Mouse (Mus musculus): ENCODE results near the gene 2210010C04Rik. TPM values are rescaled to one million over a fixed set of nuclear protein-coding genes. Genes with fewer than 3 reads are reported as not detected.

Gene 2210010C04Rik
- polyA plus RNA-seq, 1 experiment from 2014 or later = not detected

GRCm38 (mm10) chr6:41061085-41061484, 25.8 kb upstream of the 2210010C04Rik start:
- TF ChIP-seq CTCF (IDR thresholded peaks at IDR 0.05; ENCODE audit: low read depth) = no peak
- Histone ChIP-seq H3K9me3 (ENCODE audit: low read depth, low read length) (no peaks in the 10 kb centered on the region), H3K27me3 (ENCODE audit: insufficient read depth, low read length) (no peaks in the 10 kb centered on the region), H3K36me3 (ENCODE audit: insufficient read depth) (no peaks in the 10 kb centered on the region), H3K4me3 (ENCODE audit: low read depth, low read length) (no peak overlapping the region), H3K9ac (no peak overlapping the region), H3K4me1 (ENCODE audit: insufficient read depth) (no peaks in the 10 kb centered on the region), H3K4me2 (no peak overlapping the region), H3K27ac (ENCODE audit: low read depth) (no peak overlapping the region)
- 70% methylated on average over 5 of the region's 5 CpGs for WGBS
- no peak for ATAC-seq (ENCODE audit: insufficient read depth)
- DNase-seq = no peak

- H3K27me3 ChIP-seq (ENCODE audit: insufficient read depth, low read length) = no peaks in the 10 kb centered on the region
- WGBS = 69% methylated on average over 5 of the region's 5 CpGs
- no peak overlapping the region for H3K4me3 ChIP-seq (ENCODE audit: low read depth, low read length)
- H3K4me1 ChIP-seq (ENCODE audit: insufficient read depth) = no peaks in the 10 kb centered on the region
- no peaks in the 10 kb centered on the region for H3K36me3 ChIP-seq (ENCODE audit: insufficient read depth)
- H3K4me2 ChIP-seq = no peak overlapping the region
- ATAC-seq (ENCODE audit: insufficient read depth) (no peak), DNase-seq (no peak)
- no peak overlapping the region for H3K9ac ChIP-seq
- TF ChIP-seq CTCF (IDR thresholded peaks at IDR 0.05; ENCODE audit: low read depth) = no peak
- H3K27ac ChIP-seq (ENCODE audit: low read depth) = no peak overlapping the region
- H3K9me3 ChIP-seq (ENCODE audit: low read depth, low read length) = no peaks in the 10 kb centered on the region
Measured at GRCm38 (mm10) chr6:41057653-41058052, 22.3 kb upstream of the 2210010C04Rik start.

GRCm38 (mm10) chr6:41055581-41055980, 20.3 kb upstream of the 2210010C04Rik start:
- TF ChIP-seq CTCF (IDR thresholded peaks at IDR 0.05; ENCODE audit: low read depth) = peak; percentile 60
- ATAC-seq (ENCODE audit: insufficient read depth) (no peak), DNase-seq (peak; percentile 66)
- Histone ChIP-seq H3K27me3 (ENCODE audit: insufficient read depth, low read length) (no peaks in the 10 kb centered on the region), H3K4me2 (no peak overlapping the region), H3K9me3 (ENCODE audit: low read depth, low read length) (no peaks in the 10 kb centered on the region), H3K4me1 (ENCODE audit: insufficient read depth) (no peaks in the 10 kb centered on the region), H3K27ac (ENCODE audit: low read depth) (no peak overlapping the region), H3K36me3 (ENCODE audit: insufficient read depth) (no peaks in the 10 kb centered on the region), H3K4me3 (ENCODE audit: low read depth, low read length) (no peak overlapping the region), H3K9ac (no peak overlapping the region)
- 32% methylated on average over 2 of the region's 2 CpGs for WGBS

GRCm38 (mm10) chr6:41054379-41054778, 19.1 kb upstream of the 2210010C04Rik start:
- Histone ChIP-seq H3K4me1 (ENCODE audit: insufficient read depth) (no peaks in the 10 kb centered on the region), H3K27me3 (ENCODE audit: insufficient read depth, low read length) (no peaks in the 10 kb centered on the region), H3K4me2 (no peak overlapping the region), H3K9ac (no peak overlapping the region), H3K9me3 (ENCODE audit: low read depth, low read length) (no peaks in the 10 kb centered on the region), H3K36me3 (ENCODE audit: insufficient read depth) (no peaks in the 10 kb centered on the region), H3K27ac (ENCODE audit: low read depth) (no peak overlapping the region), H3K4me3 (ENCODE audit: low read depth, low read length) (no peak overlapping the region)
- TF ChIP-seq CTCF (IDR thresholded peaks at IDR 0.05; ENCODE audit: low read depth) = no peak
- ATAC-seq (ENCODE audit: insufficient read depth) = no peak
- WGBS = 70% methylated on average over 2 of the region's 2 CpGs
- DNase-seq = no peak

GRCm38 (mm10) chr6:41051824-41052223, 16.5 kb upstream of the 2210010C04Rik start:
- no peak overlapping the region for H3K9ac ChIP-seq
- H3K4me1 ChIP-seq (ENCODE audit: insufficient read depth) = no peaks in the 10 kb centered on the region
- H3K9me3 ChIP-seq (ENCODE audit: low read depth, low read length) = no peaks in the 10 kb centered on the region
- no peak overlapping the region for H3K4me3 ChIP-seq (ENCODE audit: low read depth, low read length)
- H3K4me2 ChIP-seq = no peak overlapping the region
- WGBS = 76% methylated on average over 4 of the region's 4 CpGs
- H3K36me3 ChIP-seq (ENCODE audit: insufficient read depth) = no peaks in the 10 kb centered on the region
- H3K27ac ChIP-seq (ENCODE audit: low read depth) = no peak overlapping the region
- no peak for TF ChIP-seq CTCF (IDR thresholded peaks at IDR 0.05; ENCODE audit: low read depth)
- ATAC-seq (ENCODE audit: insufficient read depth) (no peak), DNase-seq (no peak)
- H3K27me3 ChIP-seq (ENCODE audit: insufficient read depth, low read length) = no peaks in the 10 kb centered on the region

- DNase-seq = peak; percentile 3
- WGBS = 30% methylated on average over 1 of the region's 1 CpGs
- H3K27me3 ChIP-seq (ENCODE audit: insufficient read depth, low read length) = no peaks in the 10 kb centered on the region
- no peak overlapping the region for H3K27ac ChIP-seq (ENCODE audit: low read depth)
- H3K4me2 ChIP-seq = no peak overlapping the region
- H3K36me3 ChIP-seq (ENCODE audit: insufficient read depth) = no peaks in the 10 kb centered on the region
- no peaks in the 10 kb centered on the region for H3K9me3 ChIP-seq (ENCODE audit: low read depth, low read length)
- ATAC-seq (ENCODE audit: insufficient read depth) = no peak
- H3K4me1 ChIP-seq (ENCODE audit: insufficient read depth) = no peaks in the 10 kb centered on the region
- H3K9ac ChIP-seq = no peak overlapping the region
- H3K4me3 ChIP-seq (ENCODE audit: low read depth, low read length) = no peak overlapping the region
- TF ChIP-seq CTCF (IDR thresholded peaks at IDR 0.05; ENCODE audit: low read depth) = no peak
Measured at GRCm38 (mm10) chr6:41048602-41049001, 13.3 kb upstream of the 2210010C04Rik start.

GRCm38 (mm10) chr6:41047961-41048360, 12.7 kb upstream of the 2210010C04Rik start:
- ATAC-seq (ENCODE audit: insufficient read depth) (no peak), DNase-seq (no peak)
- no peak for TF ChIP-seq CTCF (IDR thresholded peaks at IDR 0.05; ENCODE audit: low read depth)
- H3K9ac ChIP-seq = no peak overlapping the region
- no peak overlapping the region for H3K4me2 ChIP-seq
- H3K27me3 ChIP-seq (ENCODE audit: insufficient read depth, low read length) = no peaks in the 10 kb centered on the region
- no peaks in the 10 kb centered on the region for H3K36me3 ChIP-seq (ENCODE audit: insufficient read depth)
- no peaks in the 10 kb centered on the region for H3K9me3 ChIP-seq (ENCODE audit: low read depth, low read length)
- H3K4me1 ChIP-seq (ENCODE audit: insufficient read depth) = no peaks in the 10 kb centered on the region
- WGBS = 60% methylated on average over 1 of the region's 1 CpGs
- no peak overlapping the region for H3K4me3 ChIP-seq (ENCODE audit: low read depth, low read length)
- no peak overlapping the region for H3K27ac ChIP-seq (ENCODE audit: low read depth)

- H3K27ac ChIP-seq (ENCODE audit: low read depth) = no peak overlapping the region
- DNase-seq (no peak), ATAC-seq (ENCODE audit: insufficient read depth) (no peak)
- no peaks in the 10 kb centered on the region for H3K27me3 ChIP-seq (ENCODE audit: insufficient read depth, low read length)
- H3K4me3 ChIP-seq (ENCODE audit: low read depth, low read length) = no peak overlapping the region
- 89% methylated on average over 1 of the region's 1 CpGs for WGBS
- H3K36me3 ChIP-seq (ENCODE audit: insufficient read depth) = no peaks in the 10 kb centered on the region
- no peaks in the 10 kb centered on the region for H3K4me1 ChIP-seq (ENCODE audit: insufficient read depth)
- H3K9me3 ChIP-seq (ENCODE audit: low read depth, low read length) = no peaks in the 10 kb centered on the region
- no peak for TF ChIP-seq CTCF (IDR thresholded peaks at IDR 0.05; ENCODE audit: low read depth)
- H3K4me2 ChIP-seq = no peak overlapping the region
- no peak overlapping the region for H3K9ac ChIP-seq
Measured at GRCm38 (mm10) chr6:41047202-41047601, 11.9 kb upstream of the 2210010C04Rik start.

All from lung, embryonic 14.5 days (tissue).